Mouse (Mus musculus): ENCODE results near the gene Spry2. TPM values are rescaled to one million over a fixed set of nuclear protein-coding genes. Genes with fewer than 3 reads are reported as not detected.

Gene Spry2
- total RNA-seq, 2 experiments from 2014 or later, result 60.5 to 75.1 TPM

- peak in 1 of 2 experiments; percentile 52 for DNase-seq (ENCODE audit: low spot score in 2 of 2)
Observed at GRCm38 (mm10) chr14:105893623-105893995, 3.0 kb downstream of the Spry2 start.

DNA sequence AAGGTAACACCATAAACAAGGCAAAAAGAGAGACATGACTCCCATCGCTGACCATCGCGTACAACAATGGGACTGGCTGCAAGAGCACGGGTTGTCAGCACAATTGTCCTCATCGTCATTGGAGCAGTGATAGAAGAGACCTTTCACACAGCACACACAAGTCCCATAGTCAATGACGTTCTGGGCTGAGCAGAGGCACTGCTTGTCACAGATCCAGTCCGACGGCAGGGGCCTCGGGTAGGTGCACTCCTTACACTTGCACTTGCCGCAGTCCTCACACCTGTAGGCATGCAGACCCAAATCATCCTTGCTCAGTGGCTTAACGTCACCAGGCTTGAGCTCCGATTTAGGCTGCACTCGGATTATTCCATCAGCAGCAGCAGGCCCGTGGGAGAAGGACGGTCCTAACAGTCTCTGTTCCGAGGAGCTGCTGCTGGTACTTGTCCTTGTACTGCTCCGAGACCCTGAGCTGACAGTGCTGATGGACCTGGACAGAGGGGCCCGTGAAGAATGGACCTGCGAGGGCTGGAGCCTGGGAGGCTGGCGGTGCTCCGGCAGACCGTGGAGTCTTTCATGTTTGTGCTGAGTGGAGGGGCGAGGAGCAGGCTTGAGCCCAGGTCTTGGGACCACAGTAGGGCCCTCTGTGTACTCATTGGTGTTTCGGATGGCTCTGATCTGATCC is 3.5 kb downstream of the Spry2 start:
- DNase-seq (ENCODE audit: low spot score in 2 of 2), result peak in 1 of 2 experiments; percentile 51

DNA sequence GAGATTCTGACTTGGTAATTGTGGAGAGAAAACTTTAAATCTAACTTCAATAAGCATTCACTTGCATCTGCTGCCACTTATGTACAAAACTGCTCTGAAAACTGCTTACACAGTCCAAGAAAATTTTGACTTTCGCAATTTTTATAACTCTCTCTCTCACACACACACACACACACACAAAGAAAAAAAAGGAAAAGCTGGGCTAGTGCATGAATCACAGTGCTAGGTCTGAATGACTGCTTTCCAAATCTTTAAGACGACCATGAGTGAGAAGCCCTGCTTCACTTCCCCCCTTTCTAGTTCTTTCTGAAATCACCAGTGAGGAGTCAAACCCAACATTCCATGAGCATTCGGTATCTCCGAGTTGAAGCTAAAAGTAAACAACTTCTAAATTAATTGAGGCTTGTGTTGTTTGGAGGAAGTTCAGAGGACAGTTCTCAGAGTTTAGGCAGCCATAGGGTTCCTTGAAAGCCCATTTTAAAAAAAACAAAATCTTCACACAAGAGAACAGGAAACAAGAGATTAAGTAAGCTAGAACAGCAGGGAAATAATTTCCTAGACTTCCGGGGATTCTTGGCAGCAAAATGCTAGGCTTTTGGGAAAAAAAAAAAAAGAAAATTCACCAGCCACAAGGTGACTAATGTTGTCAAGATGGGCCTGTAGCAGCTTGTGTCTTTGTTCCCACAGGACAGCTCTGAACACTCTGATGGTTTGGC is 5.9 kb downstream of the Spry2 start:
- no peak for DNase-seq (ENCODE audit: low spot score in 2 of 2)

DNA sequence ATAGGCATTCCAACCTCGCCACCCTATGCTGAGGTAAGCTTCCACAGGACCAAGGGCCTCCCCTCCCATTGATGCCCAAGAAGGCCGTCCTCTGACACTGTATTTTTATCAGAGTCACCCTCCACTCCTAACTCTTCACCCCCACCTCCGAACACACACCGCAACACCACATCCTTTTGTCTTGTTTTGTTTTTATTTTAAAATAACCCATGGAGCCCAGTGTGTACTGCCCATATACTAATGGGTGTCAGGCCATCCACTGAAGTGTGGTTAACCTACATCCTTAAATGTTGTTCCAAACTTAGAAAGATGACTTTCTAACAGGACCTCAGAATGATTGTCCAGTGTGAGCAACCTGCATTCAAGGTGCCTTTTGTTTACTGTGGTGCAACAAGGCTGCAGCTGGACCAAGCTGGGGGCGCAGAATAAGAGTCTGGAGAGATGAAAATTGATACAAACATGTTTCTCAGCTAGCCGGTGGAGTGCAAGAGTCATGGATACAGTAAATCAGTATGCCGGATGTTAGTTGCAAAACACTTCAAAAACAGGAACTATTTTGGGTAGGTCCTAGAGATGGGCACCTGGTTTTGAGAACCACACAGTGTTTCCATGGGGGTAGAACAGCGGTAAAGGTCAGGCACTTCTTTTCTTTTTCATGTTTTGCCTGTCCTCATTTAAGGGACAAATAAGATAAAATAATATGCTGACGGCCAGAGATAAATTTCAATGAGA is 9.8 kb downstream of the Spry2 start:
- no peak for DNase-seq (ENCODE audit: low spot score in 2 of 2)

- DNase-seq (ENCODE audit: low spot score in 2 of 2), result no peak
Observed at GRCm38 (mm10) chr14:105885249-105885648, 11.4 kb downstream of the Spry2 start.

- DNase-seq (ENCODE audit: low spot score in 2 of 2), result no peak
Observed at GRCm38 (mm10) chr14:105883215-105883614, 13.4 kb downstream of the Spry2 start.

DNA sequence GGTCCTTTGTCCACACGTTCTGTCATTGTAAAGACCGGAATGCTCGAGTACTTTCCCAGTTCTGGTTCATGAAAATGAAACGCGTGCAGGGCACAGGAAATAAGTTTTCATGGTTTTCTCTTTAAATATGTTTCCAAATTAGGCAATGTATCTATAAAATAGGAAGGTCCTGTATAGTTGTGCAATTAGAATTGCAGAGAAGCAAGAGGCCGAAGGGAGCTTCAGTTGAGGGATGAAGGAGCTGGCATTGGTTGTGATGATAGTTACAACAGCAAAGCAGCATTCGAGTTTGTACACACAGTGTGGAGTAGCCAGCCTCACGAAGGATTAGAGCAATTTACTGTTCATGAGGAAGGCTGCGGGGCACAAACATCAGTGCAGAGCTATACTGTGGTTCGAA is 18.3 kb downstream of the Spry2 start:
- no peak for DNase-seq (ENCODE audit: low spot score in 2 of 2)

GRCm38 (mm10) chr14:105876375-105876774 is 20.2 kb downstream of the Spry2 start:
- no peak for DNase-seq (ENCODE audit: low spot score in 2 of 2)

DNA sequence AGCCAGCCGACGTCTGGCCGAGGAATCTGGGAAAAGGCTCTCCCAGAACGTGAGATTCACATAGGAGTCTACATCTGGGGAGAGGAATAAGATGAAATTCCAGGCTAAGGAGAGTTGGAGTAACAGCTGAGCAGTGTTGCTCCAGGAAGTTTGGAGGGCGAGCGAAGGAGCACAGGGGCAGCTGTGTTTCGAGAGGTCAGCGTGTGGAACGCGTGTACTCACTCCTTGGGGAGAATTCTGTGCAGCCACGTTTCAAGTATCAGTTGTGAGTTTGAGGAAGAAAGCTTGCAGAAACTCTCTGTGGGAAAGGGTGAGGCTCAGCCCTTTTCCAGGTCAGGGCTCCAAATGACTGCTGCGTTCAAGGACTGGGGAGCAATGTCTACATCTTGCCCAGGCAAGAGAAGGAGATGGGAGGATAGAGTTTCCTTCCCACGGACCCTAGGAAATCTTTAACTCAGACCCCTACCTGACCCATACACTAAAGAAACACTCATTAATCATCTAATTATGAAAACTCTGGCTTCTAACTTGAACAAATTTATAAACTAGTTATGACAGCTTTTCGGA is 26.2 kb downstream of the Spry2 start:
- no peak for DNase-seq (ENCODE audit: low spot score in 2 of 2)

GRCm38 (mm10) chr14:105865381-105865938 is 31.2 kb downstream of the Spry2 start:
- no peak for DNase-seq (ENCODE audit: low spot score in 2 of 2)

GRCm38 (mm10) chr14:105862199-105862598 is 34.4 kb downstream of the Spry2 start:
- no peak for DNase-seq (ENCODE audit: low spot score in 2 of 2)

DNA sequence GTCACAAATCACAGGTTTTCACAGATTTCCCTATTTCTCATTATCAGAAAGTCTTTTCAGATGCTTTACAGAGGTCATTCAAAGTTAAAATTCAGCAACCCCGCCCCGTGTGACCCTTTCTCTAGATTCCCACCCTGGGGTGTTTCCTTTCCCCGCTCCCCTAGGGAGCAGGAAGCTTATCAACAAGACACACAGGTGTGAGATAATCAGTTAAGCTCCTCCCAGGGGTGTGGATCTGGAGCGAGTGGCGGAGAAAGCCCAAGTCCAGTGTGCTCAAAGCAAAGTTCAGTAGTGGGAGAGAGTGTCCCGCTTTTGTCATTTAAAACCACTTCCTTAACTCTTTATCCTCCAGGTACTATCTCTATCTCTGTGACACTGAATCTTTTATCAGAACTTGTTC is 35.7 kb downstream of the Spry2 start:
- no peak for DNase-seq (ENCODE audit: low spot score in 2 of 2)

- DNase-seq (ENCODE audit: low spot score in 2 of 2), result no peak
Observed at GRCm38 (mm10) chr14:105860276-105860675, 36.3 kb downstream of the Spry2 start.

DNA sequence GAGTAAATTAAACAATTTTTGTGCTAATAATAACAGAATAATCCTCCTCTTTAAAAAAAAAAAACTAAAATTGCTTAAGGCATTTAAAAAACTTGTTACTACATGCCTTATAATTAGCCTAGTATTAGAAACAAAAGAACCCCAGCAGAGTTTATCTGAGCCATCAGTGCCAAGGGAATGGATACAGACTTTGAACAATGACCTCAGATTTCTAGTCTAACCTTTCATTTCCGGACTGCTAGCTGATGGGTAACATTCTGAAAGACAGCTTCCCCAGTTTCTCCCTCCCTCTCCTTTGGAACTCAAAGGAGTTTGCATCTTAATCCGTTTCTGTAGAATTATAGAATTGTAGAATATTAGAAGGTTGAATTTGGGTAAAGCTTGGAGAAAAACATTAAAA is 36.7 kb downstream of the Spry2 start:
- no peak for DNase-seq (ENCODE audit: low spot score in 2 of 2)

DNA sequence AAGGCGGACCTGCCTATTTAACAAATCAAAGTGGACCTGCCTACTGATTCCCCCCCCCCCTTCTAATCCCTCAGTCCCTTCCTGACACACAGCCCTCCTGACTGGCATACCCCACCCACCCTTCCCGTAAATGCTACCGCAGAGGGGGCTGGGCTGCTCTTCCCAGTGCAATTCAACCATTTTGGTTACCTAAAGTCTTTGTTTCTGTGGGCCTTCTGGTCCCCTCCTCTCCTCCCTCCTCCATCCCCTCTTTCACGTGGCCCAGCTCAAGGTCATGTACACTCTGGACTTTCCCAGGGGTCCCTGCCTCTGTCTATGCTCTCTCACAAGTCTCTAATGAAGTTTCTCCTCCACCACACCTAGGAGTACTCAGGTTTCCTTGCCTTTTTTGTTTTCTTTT is 37.3 kb downstream of the Spry2 start:
- DNase-seq (ENCODE audit: low spot score in 2 of 2), result no peak

DNA sequence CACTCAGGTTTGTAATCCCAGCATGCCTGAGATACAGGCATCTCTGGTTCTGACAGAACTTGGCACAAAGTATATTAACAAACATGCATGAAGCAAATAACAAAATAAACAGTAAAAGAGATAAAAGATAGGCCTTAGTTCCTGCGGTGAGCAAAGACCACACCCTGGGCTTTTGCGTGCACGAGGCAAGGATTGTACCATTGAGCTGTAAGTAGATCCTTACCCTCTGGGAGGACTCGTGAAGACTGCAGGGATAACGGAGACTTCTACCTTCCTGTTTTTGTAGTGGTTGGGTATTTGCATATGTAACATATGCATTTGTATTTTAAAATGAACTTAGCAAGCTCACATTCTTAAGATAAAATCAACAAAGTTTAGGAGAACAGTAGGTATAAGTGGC is 37.7 kb downstream of the Spry2 start:
- DNase-seq (ENCODE audit: low spot score in 2 of 2), result no peak

DNA sequence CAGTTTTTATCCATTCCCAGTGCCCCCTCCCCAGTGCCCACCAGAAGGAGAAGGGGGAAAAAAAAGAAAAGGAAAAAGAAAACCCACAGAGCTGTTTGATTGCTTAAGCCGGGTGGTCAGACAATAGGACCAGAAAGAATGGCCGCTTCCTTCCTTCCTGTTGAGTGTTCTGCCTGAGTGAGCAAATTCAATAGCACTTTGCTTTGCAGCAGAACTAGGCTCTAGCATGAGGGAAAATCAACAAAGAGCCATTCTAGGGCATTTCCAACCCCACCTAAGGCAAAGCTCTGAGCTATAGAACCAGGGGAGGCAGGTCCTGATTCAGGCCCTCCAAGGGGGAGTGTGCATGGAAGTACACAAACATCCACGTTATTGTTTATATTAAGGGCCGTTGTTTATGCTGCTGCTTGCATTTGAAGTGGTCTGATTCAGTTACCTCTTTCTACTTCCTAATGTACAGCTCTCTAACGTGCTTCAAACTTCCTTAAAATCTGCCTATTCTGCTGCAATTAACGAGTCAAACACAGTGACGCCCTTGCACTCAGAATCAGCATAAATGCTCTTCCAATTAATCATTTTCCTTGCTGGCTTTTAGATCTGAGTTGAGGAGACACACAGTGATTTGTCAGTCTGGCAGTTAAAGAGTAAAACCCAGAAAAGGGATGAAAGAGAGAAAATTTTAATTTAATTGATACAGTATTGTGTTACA is 45.1 kb downstream of the Spry2 start:
- DNase-seq (ENCODE audit: low spot score in 2 of 2), result no peak

Measured in layer of hippocampus, postnatal 14 days (tissue).